Mouse (Mus musculus) CH12.LX (cell line): ENCODE results near the gene Arhgef11. TPM values are rescaled to one million over a fixed set of nuclear protein-coding genes. Genes with fewer than 3 reads are reported as not detected.

ENCODE experiments used
- DNase-seq: peaks from one replicate; pipeline ENCODE4 v3.0.0-alpha.2; 2013; ENCODE audit errors: extremely low read depth
- H3K27ac ChIP-seq: 2 replicates; pipeline ENCODE4 v1.5.1; 2012; ENCODE audit warnings: low read depth, mild to moderate bottlenecking, control low read depth, moderate library complexity; ENCODE audit not compliant: insufficient read depth
- H3K27me3 ChIP-seq: replicated peaks from 2 replicates; pipeline ENCODE3; 2012; ENCODE audit warnings: inconsistent platforms
- H3K36me3 ChIP-seq, 2 experiments: replicated peaks in 1 of 2; 2 replicates each; pipeline versions ENCODE3 to v1.6.1; 2012; ENCODE audit warnings: inconsistent platforms in 1 of 2, low read length in 1 of 2, mild to moderate bottlenecking in 1 of 2, mixed read lengths in 1 of 2, moderate library complexity in 1 of 2; ENCODE audit not compliant: control insufficient read depth in 1 of 2, insufficient read depth in 1 of 2
- H3K4me1 ChIP-seq, 2 experiments: 2 replicates each; pipeline ENCODE4 v1.6.1; 2012; ENCODE audit warnings: inconsistent platforms in 1 of 2, moderate library complexity in 1 of 2; ENCODE audit not compliant: insufficient read depth in 2 of 2, control insufficient read depth in 1 of 2
- H3K4me2 ChIP-seq: 2 replicates; pipeline ENCODE4 v1.6.1; 2012; ENCODE audit warnings: low read depth, mild to moderate bottlenecking, control low read depth; ENCODE audit not compliant: poor library complexity, insufficient read depth, severe bottlenecking
- H3K4me3 ChIP-seq, 3 experiments: fragments of 150-350 bp in 1 of 3; sonication (generic) in 1 of 3; replicated peaks in 1 of 3; 2 replicates each; pipeline versions ENCODE3 to v1.5.1; 2011 to 2012; ENCODE audit warnings: low read depth in 2 of 3, low read length in 2 of 3, mild to moderate bottlenecking in 2 of 3, moderate library complexity in 2 of 3, control low read depth in 1 of 3, improper control_type of control experiment in 1 of 3, inconsistent platforms in 1 of 3, mixed read lengths in 1 of 3; ENCODE audit not compliant: poor library complexity in 1 of 3
- H3K79me2 ChIP-seq: replicated peaks from 2 replicates; pipeline ENCODE4 v1.6.1; 2012; ENCODE audit warnings: mild to moderate bottlenecking, moderate library complexity; ENCODE audit not compliant: control insufficient read depth, poor library complexity, insufficient read depth, severe bottlenecking; ENCODE audit errors: extremely low read depth
- H3K9ac ChIP-seq: 2 replicates; pipeline ENCODE4 v1.6.1; 2012; ENCODE audit warnings: low read depth, mild to moderate bottlenecking, control low read depth, moderate library complexity; ENCODE audit not compliant: insufficient read depth
- H3K9me3 ChIP-seq: replicated peaks from 2 replicates; pipeline ENCODE3; 2012; ENCODE audit warnings: low read length, inconsistent platforms, mixed read lengths
- BHLHE40 ChIP-seq: IDR thresholded peaks from 2 replicates; pipeline ENCODE4 v1.6.1; 2011; ENCODE audit warnings: mild to moderate bottlenecking, low read depth, low read length, improper control_type of control experiment
- CTCF ChIP-seq, 2 experiments: IDR thresholded peaks in 1 of 2; conservative IDR thresholded peaks in 1 of 2; 2 replicates each; pipeline ENCODE4 v1.5.1; 2011 to 2012; ENCODE audit warnings: low read depth in 2 of 2, low read length in 2 of 2, improper control_type of control experiment in 1 of 2, inconsistent platforms in 1 of 2, mild to moderate bottlenecking in 1 of 2, moderate library complexity in 1 of 2
- EP300 ChIP-seq: IDR thresholded peaks from 2 replicates; pipeline ENCODE4 v1.6.1; 2011; ENCODE audit warnings: low read length, improper control_type of control experiment
- GABPA ChIP-seq: IDR thresholded peaks from 2 replicates; pipeline ENCODE4 v1.6.1; 2012; ENCODE audit warnings: low read depth, low read length, improper control_type of control experiment, inconsistent platforms; ENCODE audit not compliant: insufficient replicate concordance
- HCFC1 ChIP-seq: IDR thresholded peaks from 2 replicates; pipeline ENCODE4 v1.6.1; 2012; ENCODE audit warnings: low read depth, mild to moderate bottlenecking, inconsistent platforms, low read length, improper control_type of control experiment
- JUND ChIP-seq: conservative IDR thresholded peaks from 2 replicates; pipeline ENCODE4 v1.6.1; 2011; ENCODE audit warnings: low read depth, low read length, improper control_type of control experiment
- MEF2A ChIP-seq: IDR thresholded peaks from 2 replicates; pipeline ENCODE4 v1.6.1; 2014; ENCODE audit warnings: low read depth, mild to moderate bottlenecking, inconsistent platforms, low read length, improper control_type of control experiment, borderline replicate concordance
- MXI1 ChIP-seq: IDR thresholded peaks from 2 replicates; pipeline ENCODE4 v1.6.1; 2011; ENCODE audit warnings: mild to moderate bottlenecking, low read depth, low read length, improper control_type of control experiment
- NELFE ChIP-seq: IDR thresholded peaks from 2 replicates; pipeline ENCODE4 v1.6.1; 2011; ENCODE audit warnings: low read depth, low read length, improper control_type of control experiment
- NRF1 ChIP-seq: IDR thresholded peaks from 2 replicates; pipeline ENCODE4 v1.6.1; 2014; ENCODE audit warnings: low read depth, mild to moderate bottlenecking, inconsistent platforms, low read length, improper control_type of control experiment, moderate library complexity
- RAD21 ChIP-seq: IDR thresholded peaks from 2 replicates; pipeline ENCODE4 v1.6.1; 2011; ENCODE audit warnings: low read depth, mild to moderate bottlenecking, low read length, improper control_type of control experiment, moderate library complexity
- RCOR1 ChIP-seq: conservative IDR thresholded peaks from 2 replicates; pipeline ENCODE4 v1.6.1; 2012; ENCODE audit warnings: low read depth, mild to moderate bottlenecking, inconsistent platforms, low read length, improper control_type of control experiment
- SMC3 ChIP-seq: IDR thresholded peaks from 2 replicates; pipeline ENCODE4 v1.6.1; 2011; ENCODE audit warnings: low read depth, low read length, improper control_type of control experiment
- TBP ChIP-seq: conservative IDR thresholded peaks from 2 replicates; pipeline ENCODE4 v1.6.1; 2011; ENCODE audit warnings: low read depth, low read length, improper control_type of control experiment
- TCF12 ChIP-seq: IDR thresholded peaks from 2 replicates; pipeline ENCODE4 v1.6.1; 2014; ENCODE audit warnings: low read depth, mild to moderate bottlenecking, inconsistent platforms, low read length, improper control_type of control experiment
- UBTF ChIP-seq: IDR thresholded peaks from 2 replicates; pipeline ENCODE4 v1.6.1; 2012; ENCODE audit warnings: low read depth, mild to moderate bottlenecking, inconsistent platforms, low read length, improper control_type of control experiment, moderate library complexity
- ZC3H11A ChIP-seq: IDR thresholded peaks from 2 replicates; pipeline ENCODE4 v1.6.1; 2012; ENCODE audit warnings: low read depth, mild to moderate bottlenecking, inconsistent platforms, low read length, improper control_type of control experiment
- dilution Hi-C: fragments of 300-500 bp; cut with MboI; formaldehyde crosslinking; loops from 2 replicates; pipeline ENCODE4 v1.14.3; 2020; ENCODE audit warnings: low sequenced_read_pairs; ENCODE audit not compliant: extremely low pct_unique_long_range_greater_than_20kb, extremely low pct_ligation_motif_present
- in situ Hi-C: fragments of 300-500 bp; cut with MboI; formaldehyde crosslinking; loops from 3 replicates; pipeline ENCODE4 v1.14.3; 2019; ENCODE audit warnings: low sequenced_read_pairs, low pct_ligation_motif_present, low pct_unique_long_range_greater_than_20kb, mixed read lengths
- polyA plus RNA-seq: library from polyadenylated mRNA; unstranded; fragments of >175 nt; gene quantifications from 2 replicates; pipeline ENCODE4 v1.2.1, GENCODE M21; 2012; ENCODE audit warnings: low read depth; ENCODE audit not compliant: insufficient read length
- total RNA-seq, 2 experiments: library from RNA; depleted of rRNA; stranded (reverse); fragments of 300-350 nt in 1 of 2; fragments of >200 nt in 1 of 2; gene quantifications; 2 replicates each; pipeline ENCODE4 v1.2.3; 2012 to 2014

The Arhgef11 gene
- total and polyA plus RNA-seq, 3 experiments = 5.6 to 11.7 (median 8.7) TPM

GRCm38 (mm10) chr3:87753829-87754228 is 136.5 kb downstream of the Arhgef11 start:
- in situ Hi-C loops = no loop called here
- peaks cover 2 to 6% of the 10 kb centered on the region in 2 experiments; a peak in 1 of 4 replicates for H3K4me1 ChIP-seq
- H3K36me3 ChIP-seq = no peaks in the 10 kb centered on the region
- no peaks in the 10 kb centered on the region for H3K79me2 ChIP-seq
- no peak overlapping the region for H3K9ac ChIP-seq
- H3K27me3 ChIP-seq = peaks cover 79% of the 10 kb centered on the region
- H3K27ac ChIP-seq = no peak overlapping the region
- DNase-seq = no peak
- dilution Hi-C loops = no loop called here
- H3K4me2 ChIP-seq = no peak overlapping the region
- no peak for TF ChIP-seq GABPA
- TF ChIP-seq NELFE = no peak
- no peak for TF ChIP-seq HCFC1
- TF ChIP-seq RCOR1 = no peak
- TF ChIP-seq RAD21 = no peak
- TF ChIP-seq TBP = no peak
- no peak for TF ChIP-seq MXI1
- TF ChIP-seq EP300 = no peak
- no peak overlapping the region for H3K4me3 ChIP-seq
- H3K9me3 ChIP-seq = no peaks in the 10 kb centered on the region

- Histone ChIP-seq H3K4me2 (0 out of 2 replicates have a peak overlapping the region, but pooled peaks have one; percentile 39), H3K79me2 (no peaks in the 10 kb centered on the region), H3K4me3 (no peak overlapping the region), H3K27ac (no peak overlapping the region), H3K9ac (no peak overlapping the region), H3K36me3 (no peaks in the 10 kb centered on the region), H3K4me1 (0 out of 4 replicates have a peak, but pooled peaks cover 2 to 3% of the 10 kb centered on the region in 2 experiments), H3K9me3 (no peaks in the 10 kb centered on the region), H3K27me3 (peaks cover 66% of the 10 kb centered on the region)
- dilution Hi-C loops (no loop called here), in situ Hi-C loops (no loop called here)
- peak; percentile 60 for DNase-seq
- TF ChIP-seq TCF12 (no peak), JUND (no peak), RAD21 (peak; percentile 91), GABPA (no peak), MEF2A (0 out of 2 replicates have a peak, but pooled peaks have one; percentile 21), SMC3 (peak; percentile 86), NRF1 (peak; percentile 23; the same call in 1 of the 2 replicates), BHLHE40 (peak; percentile 2; the same call in 1 of the 2 replicates), CTCF (conservative IDR thresholded peaks at IDR 0.05 in 1 of 2, IDR thresholded peaks at IDR 0.05 in 1 of 2; ENCODE audit: low read depth in 2 of 2, low read length in 2 of 2) (peak; percentile 46 to 95), UBTF (no peak), ZC3H11A (0 out of 2 replicates have a peak, but pooled peaks have one; percentile 21)
Observed at GRCm38 (mm10) chr3:87755964-87756363, 138.6 kb downstream of the Arhgef11 start.
